Mouse (Mus musculus) MEL-GATA-1-ER (cell line): ENCODE data around the gene Cpxm1.

Experiments
- DNase-seq: peaks from one replicate; pipeline ENCODE4 v3.0.0-alpha.2; 2012; ENCODE audit warnings: low read depth; ENCODE audit errors: extremely low read depth

The Cpxm1 gene

DNA sequence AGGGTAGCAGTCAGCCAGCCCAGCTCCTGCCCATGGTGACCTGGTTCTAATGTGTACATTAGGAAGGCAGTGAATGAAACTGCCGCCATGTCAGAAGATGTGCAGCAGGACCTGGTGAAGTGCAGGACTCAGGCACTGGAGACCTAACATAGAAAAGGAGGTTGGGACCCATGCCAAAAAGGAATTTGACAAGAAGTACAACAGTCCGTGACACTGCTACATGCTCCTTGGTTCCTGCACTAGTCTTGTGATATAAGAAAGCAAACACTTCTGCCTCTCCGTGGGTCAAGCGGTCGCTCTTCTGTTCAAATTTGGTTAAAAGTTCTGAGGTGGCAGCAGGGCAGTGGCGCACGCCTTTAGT lies 56.2 kb downstream of the Cpxm1 start:
- no peak for DNase-seq
